Mouse (Mus musculus) left cerebral cortex, adult 9 months (tissue): ENCODE data around the gene Birc5.
"Not testable (repeated sequence)": the region's sequence is repeated elsewhere in the genome, so short reads cannot be mapped to it uniquely, and the experiment has no call there.

Experiments used
- DNase-seq, 2 experiments: peaks; one replicate each; pipeline ENCODE4 v3.0.0; 2022; ENCODE audit warnings: low spot score in 2 of 2

Birc5 gene

DNA sequence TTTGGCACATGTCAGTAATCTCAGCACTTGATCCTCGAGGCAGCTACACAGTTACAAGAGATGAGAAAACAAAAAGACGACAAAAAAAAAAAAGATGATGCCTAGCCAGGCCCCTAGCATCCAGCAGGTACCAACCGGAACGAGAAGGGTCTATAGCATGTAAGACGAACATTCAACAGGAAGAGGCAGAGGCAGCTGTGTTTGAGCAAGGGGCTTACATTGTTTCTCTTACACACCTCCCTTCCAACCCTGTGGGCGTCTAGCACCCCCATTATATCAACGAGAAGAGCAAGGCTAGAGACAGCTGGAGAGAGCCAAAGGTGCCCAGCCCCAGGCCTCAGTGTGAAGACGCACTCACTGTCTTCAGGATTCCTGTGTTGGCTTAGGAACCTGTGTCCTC lies 22.1 kb upstream of the Birc5 start:
- DNase-seq: no peak

DNA sequence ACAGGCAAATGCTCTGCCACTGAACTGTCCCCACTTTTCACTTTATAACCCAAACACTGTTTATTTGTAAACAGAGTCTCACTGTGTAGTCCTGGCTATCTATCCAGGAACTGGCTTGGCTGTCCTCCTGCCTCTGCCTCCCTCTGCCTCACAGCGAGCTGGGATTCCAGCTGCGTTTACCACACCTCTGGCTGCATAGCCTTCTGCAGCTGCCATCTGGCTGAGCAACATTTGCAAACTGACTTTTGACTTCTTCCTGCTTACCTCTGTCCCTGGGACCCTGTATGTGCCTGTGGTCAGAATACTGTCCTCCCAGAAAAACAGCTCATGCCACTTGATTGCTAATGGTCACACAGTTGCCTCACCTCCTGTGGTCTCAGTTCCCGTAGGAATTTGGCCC lies 21.7 kb upstream of the Birc5 start:
- DNase-seq: no peak

DNA sequence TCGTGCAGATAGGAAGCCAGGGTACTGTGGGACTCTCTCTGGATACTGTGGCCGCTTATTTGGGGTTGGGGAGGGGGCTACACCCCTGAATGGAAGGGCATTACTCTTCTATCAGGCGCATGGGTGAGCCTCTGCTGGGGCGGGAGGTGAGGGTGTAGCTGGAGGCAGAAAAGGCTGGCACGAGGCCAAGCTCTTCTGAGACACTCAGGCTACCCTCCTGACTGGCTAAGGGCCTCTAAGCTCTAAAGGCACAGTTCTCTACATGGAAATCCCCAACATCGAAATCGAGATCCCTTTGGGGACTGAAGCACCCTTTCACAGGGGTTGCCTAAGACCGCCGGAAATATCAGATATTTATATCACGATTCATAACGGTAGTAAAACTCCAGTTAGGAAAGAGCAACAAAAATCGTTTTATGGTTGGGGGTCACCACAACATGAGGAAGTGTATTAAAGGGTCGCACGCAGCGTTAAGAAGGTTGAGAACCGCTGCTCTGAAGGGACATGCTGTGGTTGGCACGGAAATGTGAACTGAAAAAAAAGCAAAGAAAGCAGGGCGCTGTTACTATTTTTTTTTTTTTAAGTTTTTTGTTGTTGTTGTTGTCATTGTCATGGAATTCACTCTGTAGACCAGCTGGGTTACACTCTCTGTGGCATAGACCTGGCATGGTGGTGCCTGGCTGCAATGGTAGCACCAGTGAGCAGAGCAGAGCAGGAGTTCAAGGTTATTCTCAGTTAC lies 20.7 kb upstream of the Birc5 start:
- DNase-seq: no peak

DNA sequence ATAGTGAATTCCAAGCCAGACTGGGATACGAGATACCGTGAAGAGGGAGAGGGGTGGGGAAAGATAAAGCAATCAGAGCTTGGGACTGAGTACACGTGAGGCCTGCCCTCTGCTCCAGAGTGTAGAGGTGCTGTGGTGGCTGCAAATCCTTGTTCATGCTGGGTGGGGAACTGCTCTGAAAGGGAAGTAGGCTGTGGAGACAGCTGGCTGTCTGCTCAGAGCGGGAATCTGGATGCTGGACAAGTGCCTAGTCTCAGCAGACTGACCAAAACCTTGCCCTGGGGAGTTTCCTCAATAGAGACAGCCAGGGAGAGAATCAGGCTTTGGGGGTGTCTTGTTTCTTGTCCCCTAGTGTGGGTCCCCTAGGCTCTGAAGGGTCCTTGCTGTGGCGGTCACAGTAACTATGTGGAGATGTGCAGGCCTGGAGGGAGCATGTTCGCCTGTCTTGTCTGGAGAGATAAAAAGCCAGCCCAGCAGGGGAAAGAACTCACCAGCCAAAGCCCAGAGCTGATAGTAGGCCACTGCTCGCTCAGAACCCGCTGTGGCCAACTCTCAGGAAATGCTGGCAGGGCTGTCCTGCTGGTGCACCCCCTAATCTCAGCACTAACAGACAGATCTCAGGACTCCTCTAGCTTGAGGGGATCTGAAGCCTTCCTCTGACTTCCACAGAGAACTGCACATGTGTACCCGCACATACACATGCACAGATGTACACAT lies 20.0 kb upstream of the Birc5 start:
- DNase-seq: no peak

DNA sequence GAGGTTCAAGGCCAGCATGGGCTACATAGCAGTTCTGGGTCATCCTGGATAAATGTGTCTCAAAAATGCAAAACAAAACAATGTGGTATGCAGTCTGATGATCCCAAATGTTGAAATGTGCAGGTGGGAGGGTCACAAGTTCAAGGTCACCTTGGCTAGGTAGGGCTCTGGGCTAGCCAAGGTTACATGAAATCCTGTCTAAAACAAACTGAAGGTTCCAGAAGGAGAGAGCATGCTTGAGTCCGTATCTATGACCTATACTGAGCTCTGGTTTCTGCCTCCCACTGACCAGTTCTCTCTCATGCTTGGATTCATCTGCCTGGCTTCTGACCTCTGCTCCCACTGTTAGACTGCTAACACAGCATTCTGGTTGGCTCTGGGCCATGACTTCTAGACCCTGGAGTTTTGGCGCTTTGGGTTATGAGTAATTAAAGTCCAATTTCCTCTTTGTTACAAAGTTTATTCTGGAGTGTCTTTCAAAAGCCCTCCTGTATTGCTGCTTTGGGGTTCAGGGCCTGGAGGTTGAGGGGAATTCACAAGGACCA lies 19.3 kb upstream of the Birc5 start:
- DNase-seq: no peak

DNA sequence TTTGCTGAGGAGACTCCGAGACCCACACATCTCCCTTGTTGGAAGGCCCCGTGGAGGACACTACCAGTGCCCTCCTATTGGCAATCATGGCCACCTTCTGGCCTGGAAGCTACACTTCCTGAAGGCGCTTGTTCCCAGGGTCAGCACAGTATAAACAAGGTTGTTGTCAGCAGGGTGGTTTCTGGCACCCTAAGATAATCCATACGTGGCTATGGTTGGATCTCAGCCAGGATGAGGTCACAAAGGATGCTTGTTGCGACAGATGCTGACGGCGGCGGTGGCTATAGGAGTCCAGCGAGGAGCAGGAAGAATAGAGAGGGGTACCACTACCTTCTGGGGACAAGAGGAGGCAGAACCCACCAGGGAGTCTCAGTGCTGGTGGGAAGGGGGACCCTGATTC lies 18.6 kb upstream of the Birc5 start:
- no peak for DNase-seq

DNA sequence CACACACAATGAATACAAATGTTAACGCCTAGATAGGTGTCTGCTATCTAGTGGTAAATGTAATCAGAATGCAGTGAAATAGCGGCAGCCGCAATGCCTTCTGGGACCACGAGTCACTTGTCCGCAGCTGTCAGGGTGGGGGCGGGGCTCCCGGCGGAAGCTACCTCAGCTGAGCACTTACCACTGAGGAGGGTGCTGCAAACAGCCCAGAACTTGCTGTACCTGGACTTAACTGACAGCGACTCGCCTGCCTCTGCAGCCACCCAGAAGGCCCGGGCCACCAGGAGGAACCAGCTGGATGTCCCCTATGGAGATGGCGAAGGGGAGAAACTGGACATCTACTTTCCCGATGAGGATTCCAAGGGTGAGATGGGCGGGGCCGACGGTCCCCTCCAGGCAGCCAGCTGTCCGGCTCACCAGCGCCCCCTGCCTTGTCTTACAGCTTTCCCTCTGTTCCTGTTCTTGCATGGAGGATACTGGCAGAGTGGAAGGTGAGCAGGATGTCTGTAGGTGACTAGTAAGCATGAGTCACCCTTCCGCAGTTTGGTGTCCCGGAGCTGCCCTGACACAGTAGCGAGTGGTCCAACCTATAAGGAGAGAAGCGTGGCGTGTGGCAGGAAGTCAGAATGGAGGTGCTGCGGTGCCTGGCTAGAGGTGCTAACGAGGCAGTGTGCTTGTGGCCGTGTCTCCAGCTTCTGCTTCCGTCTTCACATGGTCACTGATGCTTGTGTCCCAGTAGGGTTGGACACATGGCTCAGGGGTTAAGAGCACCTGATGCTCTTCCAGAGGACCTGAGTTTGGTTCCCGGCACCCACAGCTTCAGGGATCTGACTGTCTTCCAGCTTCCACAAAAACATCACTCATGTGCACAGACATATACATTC lies 16.7 kb upstream of the Birc5 start:
- peak in 1 of 2 experiments; percentile 72 for DNase-seq

DNA sequence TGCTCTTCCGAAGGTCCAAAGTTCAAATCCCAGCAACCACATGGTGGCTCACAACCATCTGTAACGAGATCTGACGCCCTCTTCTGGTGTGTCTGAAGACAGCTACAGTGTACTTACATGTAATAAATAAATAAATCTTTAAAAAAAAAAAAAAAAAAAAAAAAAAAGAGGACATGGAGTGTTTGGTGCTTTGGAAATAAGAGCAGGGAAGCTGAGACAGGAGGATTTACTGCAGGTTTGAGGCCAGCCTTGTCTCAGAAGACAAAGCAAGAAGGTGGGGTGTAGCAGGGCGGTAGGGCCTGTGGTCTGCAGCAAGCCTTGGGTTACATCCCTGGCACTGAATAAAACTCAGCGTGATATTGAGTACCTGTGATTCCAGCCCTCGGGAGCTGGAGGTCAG lies 15.5 kb upstream of the Birc5 start:
- DNase-seq: not testable (repeated sequence)

DNA sequence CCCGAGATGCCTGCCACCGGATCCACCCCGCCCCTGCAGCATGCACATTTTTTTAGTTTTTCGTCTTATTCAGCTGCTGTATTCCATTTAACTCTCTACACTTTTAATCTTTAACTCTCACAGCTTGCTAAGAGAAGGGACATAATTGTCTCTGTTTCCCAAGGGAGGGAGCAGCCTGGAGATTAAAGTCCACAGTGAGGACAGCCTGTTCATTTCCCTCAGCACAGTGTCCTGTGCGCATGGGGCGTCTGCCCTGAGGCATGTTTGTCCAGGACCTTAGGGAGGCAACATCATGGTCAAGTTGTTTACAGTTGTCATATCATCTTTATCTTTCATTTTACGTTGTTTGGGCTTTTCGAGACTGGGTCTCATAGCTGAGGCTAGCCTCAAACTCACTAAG lies 15.0 kb upstream of the Birc5 start:
- DNase-seq: no peak

DNA sequence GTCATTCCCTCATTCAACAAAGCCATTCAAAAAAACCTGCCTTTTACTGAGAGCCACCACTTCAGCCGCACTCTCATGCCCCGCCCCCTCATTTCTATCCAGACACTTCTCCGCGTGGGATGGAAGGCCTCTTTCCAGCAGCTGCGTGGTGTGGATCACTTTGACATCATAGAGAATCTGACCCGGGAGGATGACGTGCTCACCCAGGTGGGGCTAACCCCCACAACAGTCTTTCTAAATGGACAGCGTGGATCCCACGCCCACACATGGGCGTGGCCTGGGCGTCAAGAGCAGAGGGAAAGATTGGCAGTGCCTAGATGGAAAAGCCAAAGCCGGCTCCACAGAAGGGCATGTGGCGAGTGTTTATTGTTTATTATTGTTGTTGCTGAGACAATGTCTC lies 12.7 kb upstream of the Birc5 start:
- peak in 1 of 2 experiments; percentile 66 for DNase-seq

DNA sequence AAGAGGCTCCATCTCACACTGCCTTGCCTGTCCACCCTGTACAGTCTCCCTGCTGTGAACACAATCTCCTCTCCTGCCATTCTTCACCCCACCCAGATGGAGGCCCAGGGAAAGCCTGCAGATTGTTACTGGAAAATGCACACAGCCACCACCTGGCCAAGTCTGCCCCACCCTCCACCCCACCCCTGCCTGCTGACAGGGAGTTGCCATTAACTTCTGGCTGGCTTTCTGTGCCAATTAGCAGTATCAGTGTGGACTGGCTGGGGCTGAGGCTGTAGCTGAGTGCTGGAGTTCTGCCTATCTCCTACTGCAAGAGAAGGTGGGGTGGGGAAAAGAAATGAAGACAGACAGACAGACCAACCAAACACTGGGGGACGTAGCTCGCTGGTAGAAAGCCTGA lies 10.5 kb upstream of the Birc5 start:
- DNase-seq: no peak

DNA sequence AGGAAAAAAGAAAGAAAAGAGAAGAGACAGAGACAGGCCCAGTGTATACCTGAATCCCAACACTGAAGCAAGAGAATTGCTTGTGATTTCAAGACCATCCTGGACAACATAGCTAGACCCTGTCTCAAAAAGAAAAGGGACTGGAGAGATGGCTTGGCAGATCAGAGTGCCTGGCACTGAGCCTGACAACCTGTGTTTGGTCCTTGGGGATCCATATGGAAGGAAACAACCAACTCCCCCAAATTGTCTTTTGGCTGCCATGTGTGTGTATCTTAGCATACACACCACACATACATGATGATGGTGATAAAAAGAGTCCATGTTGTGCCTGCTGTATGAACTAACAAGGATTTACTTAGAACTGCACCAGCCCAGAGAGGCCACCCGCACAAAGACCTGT lies 10.0 kb upstream of the Birc5 start:
- no peak for DNase-seq

DNA sequence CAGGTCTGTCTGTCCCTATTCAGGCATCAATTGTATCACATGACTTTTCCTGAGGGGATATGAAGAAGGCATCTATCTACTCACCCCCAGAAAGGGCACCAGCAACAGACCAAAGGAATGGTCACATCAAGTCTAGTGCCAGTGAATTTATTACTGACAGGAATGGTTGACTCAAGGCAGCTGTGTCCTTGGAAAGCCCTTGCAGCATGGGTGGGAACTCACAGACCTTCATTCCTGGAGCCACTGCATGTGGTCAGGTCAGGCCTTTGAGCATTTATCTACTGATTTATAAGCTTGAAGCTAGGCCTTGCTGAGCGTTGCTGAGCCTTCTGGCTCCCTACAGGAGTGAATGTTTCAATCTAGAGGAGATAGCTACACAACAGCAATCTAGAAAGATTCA lies 8.1 kb upstream of the Birc5 start:
- DNase-seq: no peak

DNA sequence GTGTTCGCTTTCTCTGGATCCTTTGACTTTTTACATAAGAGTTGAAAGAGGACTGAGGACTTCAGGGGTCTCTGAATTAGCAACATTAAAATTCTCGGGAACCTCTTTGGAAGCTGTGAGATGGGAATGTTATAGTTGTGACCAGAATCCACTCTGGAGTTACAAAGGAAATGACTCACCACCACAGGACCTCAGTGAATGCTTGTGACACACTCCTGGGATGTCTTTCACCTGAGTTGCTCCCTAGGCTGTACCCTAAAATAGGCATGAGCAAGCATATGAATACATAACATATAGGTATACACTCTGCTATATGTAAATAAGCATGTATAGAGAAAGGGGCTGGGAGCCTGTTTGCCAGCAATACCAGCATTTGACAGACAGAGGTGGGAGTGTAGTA lies 5.6 kb upstream of the Birc5 start:
- no peak for DNase-seq

DNA sequence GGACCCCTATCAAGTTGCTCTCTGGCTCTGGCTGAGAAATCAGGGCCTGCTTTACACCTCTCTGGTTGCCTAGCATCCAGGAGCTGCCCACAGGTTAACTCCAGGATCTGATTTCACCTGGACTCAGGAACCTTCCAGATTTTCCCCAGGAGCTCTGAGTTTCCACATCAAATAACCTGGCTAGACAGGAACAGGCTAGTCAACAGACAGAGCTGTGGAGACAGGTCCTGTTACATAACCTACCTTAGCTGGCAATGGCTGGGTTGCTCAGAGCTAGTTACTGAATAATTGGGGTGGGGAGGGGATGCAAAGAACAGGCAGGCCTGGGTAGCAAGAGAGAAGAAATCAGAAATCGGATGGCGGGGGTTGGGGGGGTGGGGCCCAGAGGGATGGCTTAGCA lies 4.1 kb upstream of the Birc5 start:
- no peak for DNase-seq

DNA sequence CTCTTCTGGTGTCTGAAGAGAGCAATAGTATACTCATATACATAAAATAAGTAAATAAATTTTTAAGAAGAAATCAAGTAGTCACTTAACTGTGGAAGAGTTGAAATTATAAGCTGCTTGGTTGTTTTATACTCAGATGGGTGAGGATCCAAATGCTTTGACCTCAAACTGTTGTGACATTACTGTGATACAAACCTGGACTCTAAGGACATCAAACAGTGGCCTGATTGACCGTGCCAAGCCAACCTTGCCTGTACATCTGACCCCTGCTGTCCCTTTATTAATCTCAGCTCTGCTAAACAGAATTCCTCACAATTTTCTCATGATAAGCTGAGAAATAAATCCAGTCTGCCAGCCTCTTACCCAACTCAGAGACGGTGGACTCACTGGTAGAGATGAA lies 3.4 kb upstream of the Birc5 start:
- no peak for DNase-seq

DNA sequence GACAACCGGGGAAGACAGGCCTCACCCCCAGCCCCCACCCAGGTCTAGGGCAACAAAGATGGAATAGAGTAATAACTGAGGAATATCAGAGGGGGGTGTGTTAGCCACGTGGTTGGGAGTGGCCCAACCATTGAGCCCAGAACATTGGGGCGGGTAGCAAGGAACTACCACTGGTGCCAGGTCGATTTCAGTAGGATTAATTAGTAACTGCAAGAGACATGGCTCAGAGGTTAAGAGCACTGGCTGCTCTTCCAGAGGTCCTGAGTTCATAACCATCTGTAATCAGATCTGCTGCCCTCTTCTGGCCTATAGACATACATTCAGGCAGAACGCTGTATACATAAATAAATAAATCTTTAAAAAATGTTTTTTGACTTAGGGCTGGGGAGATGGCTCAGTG lies 2.4 kb upstream of the Birc5 start:
- no peak for DNase-seq

DNA sequence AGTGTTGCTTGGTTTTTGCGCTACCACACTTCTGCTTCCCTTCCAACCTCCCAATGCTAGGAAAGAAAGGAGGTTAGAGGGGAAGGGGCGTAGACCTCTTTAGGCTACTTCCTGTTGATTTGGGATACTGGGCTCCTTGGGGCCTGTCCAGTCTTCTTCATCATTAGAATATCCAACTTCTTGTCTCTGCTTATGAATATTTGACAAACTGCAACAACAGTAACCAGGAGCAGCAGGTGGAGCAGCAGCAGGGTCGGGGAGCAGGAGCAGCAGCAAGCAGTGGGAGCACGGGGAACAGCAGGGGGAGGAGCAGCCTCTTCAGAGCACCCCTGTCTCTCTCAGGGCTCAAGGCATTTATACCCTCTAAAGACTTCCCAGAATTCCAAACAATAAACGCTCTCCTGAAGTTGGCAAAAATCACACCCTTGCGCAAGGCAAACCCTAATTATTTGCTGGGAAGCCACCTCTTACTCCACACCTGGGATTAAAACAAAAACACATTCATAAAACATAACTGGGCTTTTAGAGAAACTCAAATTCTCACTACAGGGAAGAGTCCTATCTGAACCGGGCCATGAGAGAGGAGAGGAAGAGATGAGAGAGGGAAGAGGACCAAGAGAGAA lies 1.3 kb upstream of the Birc5 start:
- no peak for DNase-seq

DNA sequence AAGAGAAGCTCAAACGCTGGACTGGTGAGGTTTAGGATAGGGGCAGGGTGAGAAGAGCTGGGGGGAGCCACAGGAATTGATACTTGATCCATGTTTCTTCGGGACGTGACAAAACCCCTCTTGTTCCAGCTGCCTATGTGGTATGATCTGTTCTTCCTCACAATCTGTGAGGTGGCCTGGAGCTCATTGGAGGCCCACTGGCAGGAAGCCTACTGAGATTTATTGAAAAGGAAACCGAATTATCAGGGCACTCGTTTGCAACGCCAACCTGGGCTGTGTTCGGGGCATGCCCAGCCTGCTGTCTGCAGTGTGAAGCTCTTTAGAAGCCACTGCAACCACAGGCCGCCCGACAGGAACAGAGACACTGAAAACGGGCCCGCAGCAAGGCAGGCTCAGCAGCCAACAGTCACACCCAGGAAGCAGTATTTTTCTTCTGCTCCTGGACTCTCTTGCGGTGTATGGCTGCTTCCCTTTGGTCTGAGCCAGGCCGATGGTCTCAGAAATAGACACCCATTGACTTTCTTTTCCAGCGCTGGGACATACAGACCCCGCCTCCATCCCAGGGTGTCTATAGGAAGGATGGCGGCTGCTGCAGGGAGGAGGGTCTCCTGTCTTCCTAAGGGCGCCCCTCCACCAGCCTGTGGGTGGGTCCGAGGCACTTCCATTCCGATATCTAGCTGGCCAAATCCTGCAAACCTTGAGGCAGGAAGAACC lies 623 bp upstream of the Birc5 start:
- DNase-seq: peak in 1 of 2 experiments; percentile 48

DNA sequence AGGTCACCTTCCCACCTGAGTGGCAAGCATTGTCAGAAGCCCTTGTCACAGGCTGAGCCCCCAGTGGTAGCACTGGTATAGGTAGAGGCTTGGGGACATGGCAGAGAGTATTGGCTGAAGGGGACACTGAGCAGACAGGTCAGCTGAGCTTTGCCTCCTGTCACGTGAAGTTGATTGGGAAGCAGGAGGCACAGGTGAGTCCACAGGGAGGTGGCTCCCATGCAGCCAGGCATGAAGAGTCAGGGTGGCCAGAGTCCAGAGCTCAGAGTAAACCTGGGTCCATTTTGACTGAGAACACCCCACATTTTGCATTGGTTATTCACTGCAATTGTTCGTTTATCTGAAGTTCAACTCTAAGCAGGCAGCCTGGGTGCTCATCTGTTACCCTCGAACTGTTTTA lies 3.8 kb downstream of the Birc5 start:
- no peak for DNase-seq

DNA sequence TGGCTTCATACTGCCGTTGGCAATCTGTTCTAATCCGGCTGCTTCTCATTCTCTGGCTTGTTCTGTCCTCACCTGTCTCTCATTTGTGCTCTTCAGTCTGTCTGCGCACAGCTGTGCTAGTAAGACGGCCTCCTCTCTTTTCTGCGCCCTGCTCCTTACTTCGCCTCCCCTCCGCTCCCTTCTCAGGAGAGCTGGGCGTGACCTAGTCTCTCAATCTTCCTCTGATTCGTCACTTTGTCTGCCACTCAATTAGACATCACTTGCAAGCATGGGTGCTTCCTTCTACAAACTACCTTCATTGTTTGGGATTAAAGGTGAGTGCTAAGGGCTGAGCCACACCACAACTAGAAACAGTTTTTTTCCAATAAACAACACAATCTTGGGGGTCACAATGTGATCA lies 5.2 kb downstream of the Birc5 start:
- no peak for DNase-seq
